Mouse (Mus musculus) liver, adult 2 months (tissue): ENCODE measurements at regions not wholly inside any gene's neighbourhood (a gene's known extent, or its start where the extent isn't known, plus 50 kb on each side); places are given as distances from the start of the nearest gene placed in this dataset.

Source experiments
- DNase-seq: peaks from one replicate; pipeline ENCODE4 v3.0.0-alpha.2; 2011; ENCODE audit warnings: low read depth, low spot score; ENCODE audit errors: extremely low read depth
- H3K27ac ChIP-seq: fragments of 200-500 bp; replicated peaks from 2 replicates; pipeline ENCODE4 v1.5.1; 2012; ENCODE audit warnings: low read depth, mild to moderate bottlenecking, control low read depth, inconsistent platforms, low read length; ENCODE audit not compliant: insufficient read depth
- H3K27me3 ChIP-seq: fragments of 200-500 bp; 2 replicates; pipeline ENCODE4 v1.6.1; 2012; ENCODE audit warnings: mild to moderate bottlenecking, moderate library complexity, low read length, inconsistent platforms; ENCODE audit not compliant: control insufficient read depth, insufficient read depth
- H3K36me3 ChIP-seq: fragments of 200-500 bp; 2 replicates; pipeline ENCODE4 v1.6.1; 2012; ENCODE audit warnings: low read length, inconsistent platforms; ENCODE audit not compliant: control insufficient read depth, insufficient read depth
- H3K4me1 ChIP-seq: fragments of 200-500 bp; 2 replicates; pipeline ENCODE4 v1.6.1; 2011; ENCODE audit warnings: low read length; ENCODE audit not compliant: control insufficient read depth, insufficient read depth
- H3K4me3 ChIP-seq: fragments of 200-500 bp; 2 replicates; pipeline ENCODE4 v1.5.1; 2011; ENCODE audit warnings: low read depth, mild to moderate bottlenecking, control low read depth, low read length, moderate library complexity; ENCODE audit not compliant: insufficient read depth
- H3K79me2 ChIP-seq: fragments of 200-500 bp; 2 replicates; pipeline ENCODE4 v1.6.1; 2012; ENCODE audit warnings: inconsistent platforms, mild to moderate bottlenecking, low read length, moderate library complexity; ENCODE audit not compliant: control insufficient read depth, insufficient read depth
- H3K9ac ChIP-seq: fragments of 200-500 bp; 2 replicates; pipeline ENCODE4 v1.6.1; 2012; ENCODE audit warnings: low read depth, mild to moderate bottlenecking, control low read depth, inconsistent platforms, low read length
- CTCF ChIP-seq: fragments of 200-500 bp; IDR thresholded peaks from 2 replicates; pipeline ENCODE4 v1.5.1; 2011; ENCODE audit warnings: low read depth, low read length, control low read depth
- POLR2A ChIP-seq: fragments of 200-500 bp; IDR thresholded peaks from 2 replicates; pipeline ENCODE4 v1.6.1; 2011; ENCODE audit warnings: low read length, control low read depth; ENCODE audit not compliant: insufficient read depth; ENCODE audit errors: extremely low read depth
- WGBS: fragments of 180-500 bp; shearing (Covaris S2); methylation state at CpG from one replicate; pipeline ENCODE4 v1.1.7; 2018; 5-methylcytosine and 5-hydroxymethylcytosine counted together

DNA sequence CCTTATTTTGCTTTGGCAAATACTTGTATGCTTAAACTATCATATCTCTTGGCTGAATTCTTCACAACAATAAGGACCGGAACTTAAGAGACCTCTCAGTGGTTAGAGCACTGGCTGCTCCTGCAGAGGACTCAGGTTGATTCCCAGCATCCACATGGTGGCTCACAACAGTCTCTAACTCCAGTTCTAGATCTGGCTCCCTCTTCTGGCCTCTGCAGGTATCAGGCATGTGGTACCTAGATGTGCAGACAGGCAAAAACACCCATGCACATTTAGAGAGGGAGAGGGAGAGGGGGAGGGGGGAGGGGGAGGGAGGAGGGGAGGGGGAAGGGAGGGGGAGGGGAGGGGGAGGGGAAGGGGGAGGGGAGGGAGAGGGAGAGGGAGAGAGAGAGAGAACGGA is 80.0 kb upstream of the Sfswap start:
- Histone ChIP-seq H3K36me3 (no peaks in the 10 kb centered on the region), H3K27me3 (no peaks in the 10 kb centered on the region), H3K4me3 (no peak overlapping the region), H3K9ac (no peak overlapping the region), H3K27ac (no peak overlapping the region), H3K79me2 (no peaks in the 10 kb centered on the region), H3K4me1 (no peaks in the 10 kb centered on the region)
- no peak for TF ChIP-seq CTCF
- TF ChIP-seq POLR2A = no peak
- DNase-seq = no peak
- WGBS = 83% methylated on average over 2 of the region's 2 CpGs

- Histone ChIP-seq H3K36me3 (no peaks in the 10 kb centered on the region), H3K4me3 (no peak overlapping the region), H3K4me1 (no peaks in the 10 kb centered on the region), H3K27me3 (no peaks in the 10 kb centered on the region), H3K27ac (no peak overlapping the region), H3K9ac (no peak overlapping the region), H3K79me2 (no peaks in the 10 kb centered on the region)
- DNase-seq = no peak
- TF ChIP-seq CTCF = no peak
- no peak for TF ChIP-seq POLR2A
These were observed 71.1 kb upstream of the Sfswap start for GRCm38 (mm10) chr5:129429897-129430296.

DNA sequence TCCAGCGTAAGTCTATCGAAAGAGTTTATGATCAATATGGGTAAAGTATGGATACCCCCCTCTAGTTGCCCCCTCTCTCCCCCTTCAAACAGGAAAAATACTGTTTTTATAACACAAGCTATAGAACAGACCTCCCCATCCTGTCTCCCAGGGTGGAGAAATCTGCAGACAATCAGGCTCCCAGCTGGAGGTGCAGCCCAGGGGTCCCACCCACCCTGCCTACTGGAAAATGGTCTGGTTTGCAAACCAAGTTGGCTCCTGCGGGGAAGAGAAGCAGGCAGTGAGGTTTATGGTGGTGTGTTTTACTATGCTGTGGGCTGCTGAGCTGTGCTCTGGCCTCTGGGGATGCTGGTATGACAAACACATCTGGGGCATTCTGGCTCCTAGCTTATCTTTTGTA is 70.7 kb upstream of the Sfswap start:
- Histone ChIP-seq H3K4me1 (no peaks in the 10 kb centered on the region), H3K27ac (no peak overlapping the region), H3K36me3 (no peaks in the 10 kb centered on the region), H3K4me3 (no peak overlapping the region), H3K27me3 (no peaks in the 10 kb centered on the region), H3K9ac (no peak overlapping the region), H3K79me2 (no peaks in the 10 kb centered on the region)
- no peak for DNase-seq
- TF ChIP-seq POLR2A (no peak), CTCF (no peak)
- 89% methylated on average over 3 of the region's 3 CpGs for WGBS

DNA sequence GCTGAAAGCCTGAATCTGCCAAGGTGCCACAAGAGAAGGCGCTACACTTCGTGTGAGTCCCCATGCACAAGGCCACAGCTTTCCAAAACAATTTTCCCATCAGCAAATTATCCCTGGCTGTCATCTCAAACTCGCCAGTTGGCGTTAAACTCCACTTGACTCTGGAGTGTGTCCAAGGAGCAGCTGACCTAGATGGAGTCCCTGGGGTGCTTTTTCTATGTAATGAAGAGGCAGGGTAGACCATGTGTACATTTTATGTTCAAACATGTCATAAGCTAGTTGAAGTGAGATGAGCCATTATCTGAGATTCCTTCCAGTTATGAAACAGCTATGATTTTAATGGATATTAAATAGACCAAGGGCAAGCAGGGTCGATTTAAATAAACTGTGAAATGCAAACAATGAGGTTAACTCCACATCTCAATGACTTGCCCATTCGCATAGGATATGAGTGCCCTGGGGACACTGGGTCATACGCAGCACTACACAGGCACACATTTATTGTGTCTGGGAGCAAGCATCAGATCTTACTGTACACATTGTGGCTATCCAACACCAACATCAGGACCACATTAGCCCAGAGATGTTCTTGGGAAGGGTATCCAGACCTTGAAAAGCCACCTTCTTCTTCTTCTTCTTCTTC is 51.0 kb upstream of the Sfswap start:
- H3K9ac ChIP-seq = no peak overlapping the region
- DNase-seq = no peak
- no peak overlapping the region for H3K27ac ChIP-seq
- no peak overlapping the region for H3K4me3 ChIP-seq
- no peaks in the 10 kb centered on the region for H3K27me3 ChIP-seq
- no peaks in the 10 kb centered on the region for H3K79me2 ChIP-seq
- TF ChIP-seq POLR2A (no peak), CTCF (no peak)
- no peaks in the 10 kb centered on the region for H3K36me3 ChIP-seq
- H3K4me1 ChIP-seq = no peaks in the 10 kb centered on the region; the same call in 1 of the 2 replicates
- WGBS = 52% methylated on average over 7 of the region's 7 CpGs
